Mouse (Mus musculus): ENCODE results near the gene Glul. TPM values are rescaled to one million over a fixed set of nuclear protein-coding genes. Genes with fewer than 3 reads are reported as not detected.
A peak's percentile ranks its signal among the peaks of the same experiment; 100 is the strongest.

Glul gene
- total and polyA plus RNA-seq, 2 experiments from 2014 or later = 308 to 422 TPM

- DNase-seq (ENCODE audit: low spot score) (no peak), ATAC-seq (no peak)
- Histone ChIP-seq H3K9ac (replicated peaks; ENCODE audit: low read length) (no peak overlapping the region), H3K27ac (no peak overlapping the region), H3K9me3 (ENCODE audit: low read length) (no peaks in the 10 kb centered on the region), H3K27me3 (ENCODE audit: insufficient read depth, low read length) (no peaks in the 10 kb centered on the region), H3K4me2 (ENCODE audit: low read depth, low read length) (no peak overlapping the region), H3K4me3 (ENCODE audit: low read length) (no peak overlapping the region), H3K36me3 (ENCODE audit: insufficient read depth, low read length) (no peaks in the 10 kb centered on the region), H3K4me1 (ENCODE audit: insufficient read depth, low read length) (no peaks in the 10 kb centered on the region)
- TF ChIP-seq CTCF (IDR thresholded peaks at IDR 0.05; ENCODE audit: low read depth) = no peak
- WGBS = 96% methylated on average over 2 of the region's 2 CpGs
Observed at GRCm38 (mm10) chr1:153937025-153937424, 37.3 kb downstream of the Glul start.

- no peak overlapping the region for H3K4me3 ChIP-seq (ENCODE audit: low read length)
- H3K9ac ChIP-seq (replicated peaks; ENCODE audit: low read length) = no peak overlapping the region
- H3K36me3 ChIP-seq (ENCODE audit: insufficient read depth, low read length) = no peaks in the 10 kb centered on the region
- no peak overlapping the region for H3K27ac ChIP-seq
- DNase-seq (ENCODE audit: low spot score) (no peak), ATAC-seq (no peak)
- no peak for TF ChIP-seq CTCF (IDR thresholded peaks at IDR 0.05; ENCODE audit: low read depth)
- H3K4me1 ChIP-seq (ENCODE audit: insufficient read depth, low read length) = no peaks in the 10 kb centered on the region
- no peaks in the 10 kb centered on the region for H3K27me3 ChIP-seq (ENCODE audit: insufficient read depth, low read length)
- WGBS = 82% methylated on average over 2 of the region's 2 CpGs
- no peak overlapping the region for H3K4me2 ChIP-seq (ENCODE audit: low read depth, low read length)
- no peaks in the 10 kb centered on the region for H3K9me3 ChIP-seq (ENCODE audit: low read length)
Observed at GRCm38 (mm10) chr1:153940986-153941385, 41.2 kb downstream of the Glul start.

- TF ChIP-seq CTCF (IDR thresholded peaks at IDR 0.05; ENCODE audit: low read depth) = no peak
- Histone ChIP-seq H3K27ac (no peak overlapping the region), H3K9me3 (ENCODE audit: low read length) (no peaks in the 10 kb centered on the region), H3K36me3 (ENCODE audit: insufficient read depth, low read length) (no peaks in the 10 kb centered on the region), H3K9ac (replicated peaks; ENCODE audit: low read length) (no peak overlapping the region), H3K4me1 (ENCODE audit: insufficient read depth, low read length) (no peaks in the 10 kb centered on the region), H3K4me3 (ENCODE audit: low read length) (no peak overlapping the region), H3K27me3 (ENCODE audit: insufficient read depth, low read length) (no peaks in the 10 kb centered on the region), H3K4me2 (ENCODE audit: low read depth, low read length) (no peak overlapping the region)
- DNase-seq (ENCODE audit: low spot score) (no peak), ATAC-seq (no peak)
- 65% methylated on average over 5 of the region's 5 CpGs for WGBS
Observed at GRCm38 (mm10) chr1:153945181-153945580, 45.4 kb downstream of the Glul start.

GRCm38 (mm10) chr1:153946971-153947370 is 47.2 kb downstream of the Glul start:
- Histone ChIP-seq H3K27me3 (ENCODE audit: insufficient read depth, low read length) (no peaks in the 10 kb centered on the region), H3K4me2 (ENCODE audit: low read depth, low read length) (no peak overlapping the region), H3K4me3 (ENCODE audit: low read length) (no peak overlapping the region), H3K9ac (replicated peaks; ENCODE audit: low read length) (no peak overlapping the region), H3K9me3 (ENCODE audit: low read length) (no peaks in the 10 kb centered on the region), H3K4me1 (ENCODE audit: insufficient read depth, low read length) (no peaks in the 10 kb centered on the region), H3K36me3 (ENCODE audit: insufficient read depth, low read length) (no peaks in the 10 kb centered on the region), H3K27ac (peak overlapping the region; percentile 36; the same call in 1 of the 2 replicates)
- no peak for TF ChIP-seq CTCF (IDR thresholded peaks at IDR 0.05; ENCODE audit: low read depth)
- DNase-seq (ENCODE audit: low spot score) (peak; percentile 55), ATAC-seq (peak; percentile 53; the same call in 1 of the 2 replicates)
- WGBS = 14% methylated on average over 7 of the region's 7 CpGs

- no peak overlapping the region for H3K4me2 ChIP-seq (ENCODE audit: low read depth, low read length)
- no peak overlapping the region for H3K9ac ChIP-seq (replicated peaks; ENCODE audit: low read length)
- no peak for TF ChIP-seq CTCF (IDR thresholded peaks at IDR 0.05; ENCODE audit: low read depth)
- H3K9me3 ChIP-seq (ENCODE audit: low read length) = no peaks in the 10 kb centered on the region
- H3K4me1 ChIP-seq (ENCODE audit: insufficient read depth, low read length) = no peaks in the 10 kb centered on the region
- no peaks in the 10 kb centered on the region for H3K27me3 ChIP-seq (ENCODE audit: insufficient read depth, low read length)
- H3K27ac ChIP-seq = no peak overlapping the region
- no peak for ATAC-seq
- no peak overlapping the region for H3K4me3 ChIP-seq (ENCODE audit: low read length)
- WGBS = 96% methylated on average over 6 of the region's 6 CpGs
- no peaks in the 10 kb centered on the region for H3K36me3 ChIP-seq (ENCODE audit: insufficient read depth, low read length)
- DNase-seq (ENCODE audit: low spot score) = no peak
Observed at GRCm38 (mm10) chr1:153947837-153948236, 48.1 kb downstream of the Glul start.

- WGBS = 88% methylated on average over 9 of the region's 9 CpGs
- Histone ChIP-seq H3K27ac (no peak overlapping the region), H3K27me3 (ENCODE audit: insufficient read depth, low read length) (no peaks in the 10 kb centered on the region), H3K4me3 (ENCODE audit: low read length) (no peak overlapping the region), H3K9me3 (ENCODE audit: low read length) (no peaks in the 10 kb centered on the region), H3K36me3 (ENCODE audit: insufficient read depth, low read length) (no peaks in the 10 kb centered on the region), H3K4me2 (ENCODE audit: low read depth, low read length) (no peak overlapping the region), H3K9ac (replicated peaks; ENCODE audit: low read length) (no peak overlapping the region), H3K4me1 (ENCODE audit: insufficient read depth, low read length) (no peaks in the 10 kb centered on the region)
- TF ChIP-seq CTCF (IDR thresholded peaks at IDR 0.05; ENCODE audit: low read depth) = no peak
- no peak for DNase-seq (ENCODE audit: low spot score)
- ATAC-seq = no peak
Observed at GRCm38 (mm10) chr1:153953232-153953631, 53.5 kb downstream of the Glul start.

GRCm38 (mm10) chr1:153953797-153954196 is 54.1 kb downstream of the Glul start:
- H3K9ac ChIP-seq (replicated peaks; ENCODE audit: low read length) = no peak overlapping the region
- no peak overlapping the region for H3K4me2 ChIP-seq (ENCODE audit: low read depth, low read length)
- ATAC-seq (no peak), DNase-seq (ENCODE audit: low spot score) (no peak)
- no peak overlapping the region for H3K27ac ChIP-seq
- H3K27me3 ChIP-seq (ENCODE audit: insufficient read depth, low read length) = no peaks in the 10 kb centered on the region
- H3K9me3 ChIP-seq (ENCODE audit: low read length) = no peaks in the 10 kb centered on the region
- WGBS = 70% methylated on average over 6 of the region's 6 CpGs
- no peak overlapping the region for H3K4me3 ChIP-seq (ENCODE audit: low read length)
- no peaks in the 10 kb centered on the region for H3K4me1 ChIP-seq (ENCODE audit: insufficient read depth, low read length)
- H3K36me3 ChIP-seq (ENCODE audit: insufficient read depth, low read length) = no peaks in the 10 kb centered on the region
- no peak for TF ChIP-seq CTCF (IDR thresholded peaks at IDR 0.05; ENCODE audit: low read depth)
